Comparison of ENCODE assay signal across 9 mouse cellular contexts in genomic region chr9:58157838-58158237, GRCm38 (mm10). TPM values are rescaled to one million over a fixed set of nuclear protein-coding genes. Genes with fewer than 3 reads are reported as not detected.
A peak's percentile ranks its signal among the peaks of the same experiment; 100 is the strongest.
DNase-seq lines count a peak whose midpoint lies in the region; ATAC-seq and TF ChIP-seq lines count a peak whose summit lies in the region.
"Had no signal": no experiment of that assay in that cellular context is flagged by ENCODE, and none has a peak within 500 bp of the region (broad histone marks: within the 10 kb centered on the region; RNA-seq: fewer than 3 reads in every experiment).

No protein-coding gene starts in this region.

- no peak for TF ChIP-seq CTCF in lung, postnatal 0 days (IDR thresholded peaks at IDR 0.05)
- no peak for TF ChIP-seq CTCF in stomach, postnatal 0 days (IDR thresholded peaks at IDR 0.05; ENCODE audit: low read depth)

- H3K36me3 ChIP-seq in forebrain, embryonic 14.5 days (ENCODE audit: control insufficient read depth, insufficient read depth, low read length): no peaks in the 10 kb centered on the region
- no peaks in the 10 kb centered on the region for H3K36me3 ChIP-seq in forebrain, embryonic 15.5 days
- no peaks in the 10 kb centered on the region for H3K36me3 ChIP-seq in lung, postnatal 0 days (ENCODE audit: insufficient read depth, low read length)
- H3K36me3 ChIP-seq in limb, embryonic 10.5 days: peaks cover 27% of the 10 kb centered on the region
- H3K36me3 ChIP-seq in stomach, postnatal 0 days (ENCODE audit: control insufficient read depth, insufficient read depth, low read length): no peaks in the 10 kb centered on the region

- H3K4me2 ChIP-seq in forebrain, embryonic 14.5 days (ENCODE audit: low read length): no peak overlapping the region
- H3K4me2 ChIP-seq in forebrain, embryonic 15.5 days (replicated peaks): no peak overlapping the region
- peak overlapping the region; percentile 37 for H3K4me2 ChIP-seq in lung, postnatal 0 days (replicated peaks; ENCODE audit: low read depth, low read length)
- H3K4me2 ChIP-seq in stomach, postnatal 0 days (replicated peaks; ENCODE audit: low read depth): peak overlapping the region; percentile 64

- no peak for TF ChIP-seq EP300 in lung, postnatal 0 days (IDR thresholded peaks at IDR 0.05)
- TF ChIP-seq EP300 in stomach, postnatal 0 days (optimal IDR thresholded peaks at IDR 0.05): no peak

- H3K4me3 ChIP-seq in forebrain, embryonic 14.5 days (ENCODE audit: low read depth, low read length): no peak overlapping the region
- H3K4me3 ChIP-seq in forebrain, embryonic 15.5 days: no peak overlapping the region
- H3K4me3 ChIP-seq in lung, postnatal 0 days (ENCODE audit: low read depth, low read length): peak overlapping the region; percentile 1; the same call in 1 of the 2 replicates
- H3K4me3 ChIP-seq in limb, embryonic 10.5 days: peak overlapping the region; percentile 42
- H3K4me3 ChIP-seq in stomach, postnatal 0 days (ENCODE audit: low read depth, low read length): peak overlapping the region; percentile 34

- 85% methylated on average over 13 of the region's 13 CpGs for WGBS in forebrain, embryonic 14.5 days
- WGBS in forebrain, embryonic 15.5 days: 77% methylated on average over 13 of the region's 13 CpGs
- 57% methylated on average over 13 of the region's 13 CpGs for WGBS in lung, postnatal 0 days
- 89% methylated on average over 13 of the region's 13 CpGs for WGBS in limb, embryonic 10.5 days
- WGBS in stomach, postnatal 0 days: 51% methylated on average over 13 of the region's 13 CpGs

- H3K9ac ChIP-seq in forebrain, embryonic 14.5 days (ENCODE audit: low read length): no peak overlapping the region
- no peak overlapping the region for H3K9ac ChIP-seq in forebrain, embryonic 15.5 days (replicated peaks)
- no peak overlapping the region for H3K9ac ChIP-seq in lung, postnatal 0 days (replicated peaks; ENCODE audit: low read depth)
- peak overlapping the region; percentile 47 for H3K9ac ChIP-seq in stomach, postnatal 0 days (ENCODE audit: low read length)

- no peak for DNase-seq in forebrain, embryonic 14.5 days (ENCODE audit: low spot score)
- no peak for DNase-seq in lung, postnatal 0 days (ENCODE audit: low spot score)
- DNase-seq in lung, postnatal 4 days: no peak
- no peak for DNase-seq in limb, embryonic 10.5 days (ENCODE audit: low spot score)
- DNase-seq in stomach, postnatal 0 days (ENCODE audit: low spot score): no peak
- no peak for DNase-seq in right cerebral cortex, postnatal 14 days
- no peak for DNase-seq in frontal cortex, postnatal 25 days (ENCODE audit: low spot score in 2 of 2)

- no peak for ATAC-seq in forebrain, embryonic 14.5 days
- ATAC-seq in forebrain, embryonic 15.5 days (replicated peaks): no peak
- ATAC-seq in lung, postnatal 0 days: no peak
- ATAC-seq in stomach, postnatal 0 days (ENCODE audit: low FRiP score, low TSS enrichment): no peak

- no peaks in the 10 kb centered on the region for H3K9me3 ChIP-seq in forebrain, embryonic 14.5 days (replicated peaks; ENCODE audit: control insufficient read depth, low read length)
- no peaks in the 10 kb centered on the region for H3K9me3 ChIP-seq in forebrain, embryonic 15.5 days
- no peaks in the 10 kb centered on the region for H3K9me3 ChIP-seq in lung, postnatal 0 days (ENCODE audit: low read length)
- no peaks in the 10 kb centered on the region for H3K9me3 ChIP-seq in limb, embryonic 10.5 days (replicated peaks)
- no peaks in the 10 kb centered on the region for H3K9me3 ChIP-seq in stomach, postnatal 0 days (ENCODE audit: control insufficient read depth, low read length)

- H3K27me3 ChIP-seq in forebrain, embryonic 14.5 days (replicated peaks; ENCODE audit: control insufficient read depth, insufficient read depth, low read length): no peaks in the 10 kb centered on the region
- no peaks in the 10 kb centered on the region for H3K27me3 ChIP-seq in forebrain, embryonic 15.5 days
- H3K27me3 ChIP-seq in lung, postnatal 0 days (replicated peaks; ENCODE audit: insufficient read depth, low read length): no peaks in the 10 kb centered on the region
- no peaks in the 10 kb centered on the region for H3K27me3 ChIP-seq in limb, embryonic 10.5 days (ENCODE audit: low read depth, poor library complexity, severe bottlenecking)
- no peaks in the 10 kb centered on the region for H3K27me3 ChIP-seq in stomach, postnatal 0 days (ENCODE audit: control insufficient read depth, insufficient read depth, low read length)

- peak overlapping the region; percentile 1; the same call in 1 of the 2 replicates for H3K27ac ChIP-seq in forebrain, embryonic 14.5 days (ENCODE audit: low read depth, low read length)
- H3K27ac ChIP-seq in forebrain, embryonic 15.5 days (replicated peaks): no peak overlapping the region
- H3K27ac ChIP-seq in lung, postnatal 0 days (ENCODE audit: low read length): peak overlapping the region; percentile 62; the same call in 1 of the 2 replicates
- H3K27ac ChIP-seq in limb, embryonic 10.5 days: peak overlapping the region; percentile 92
- H3K27ac ChIP-seq in stomach, postnatal 0 days (replicated peaks): peak overlapping the region; percentile 94

- H3K4me1 ChIP-seq in forebrain, embryonic 14.5 days (ENCODE audit: control insufficient read depth, insufficient read depth, low read length): peaks cover 16% of the 10 kb centered on the region
- H3K4me1 ChIP-seq in forebrain, embryonic 15.5 days: peaks cover 23% of the 10 kb centered on the region
- H3K4me1 ChIP-seq in lung, postnatal 0 days (ENCODE audit: insufficient read depth, low read depth, low read length): peaks cover 5% of the 10 kb centered on the region; the same call in 1 of the 2 replicates
- peaks cover 62% of the 10 kb centered on the region for H3K4me1 ChIP-seq in limb, embryonic 10.5 days
- peaks cover 5% of the 10 kb centered on the region for H3K4me1 ChIP-seq in stomach, postnatal 0 days (replicated peaks; ENCODE audit: control insufficient read depth, insufficient read depth)

RNA-seq across cellular contexts. Expression of gene Ccdc33, which starts 39.2 kb away (rescaled TPM):
- 0.48 and 1.1 TPM in 2 replicates for polyA plus RNA-seq in forebrain, embryonic 14.5 days (2014; fragmentation: Nextera tagmentation; extraction: Ambion mirVana)
- 0.93 and 1.1 TPM in 2 replicates for polyA plus RNA-seq in forebrain, embryonic 15.5 days (2015; fragmentation: Nextera tagmentation; extraction: Ambion mirVana)
- 3.0 and 3.3 TPM in 2 replicates for polyA plus RNA-seq in lung, postnatal 0 days (2015; fragmentation: Nextera tagmentation; extraction: Ambion mirVana)
- polyA plus RNA-seq in limb, embryonic 10.5 days (2016; fragmentation: Nextera tagmentation; extraction: Ambion mirVana): 0.26 and 0.34 TPM in 2 replicates
- 0.18 TPM in 1 of 2 replicates, not detected in the other for polyA plus RNA-seq in stomach, postnatal 0 days (2015; fragmentation: Nextera tagmentation; extraction: Ambion mirVana)

RNA-seq across cellular contexts. Expression of gene Islr, which starts 46.3 kb away (rescaled TPM):
- polyA plus RNA-seq in forebrain, embryonic 14.5 days (2014; fragmentation: Nextera tagmentation; extraction: Ambion mirVana): 13.5 and 20.1 TPM in 2 replicates
- polyA plus RNA-seq in forebrain, embryonic 15.5 days (2015; fragmentation: Nextera tagmentation; extraction: Ambion mirVana): 15.1 and 16.9 TPM in 2 replicates
- 21.6 and 28.5 TPM in 2 replicates for polyA plus RNA-seq in lung, postnatal 0 days (2015; fragmentation: Nextera tagmentation; extraction: Ambion mirVana)
- 9.5 and 33.2 TPM in 2 replicates for polyA plus RNA-seq in limb, embryonic 10.5 days (2016; fragmentation: Nextera tagmentation; extraction: Ambion mirVana)
- 46.5 and 58.7 TPM in 2 replicates for polyA plus RNA-seq in stomach, postnatal 0 days (2015; fragmentation: Nextera tagmentation; extraction: Ambion mirVana)

RNA-seq across cellular contexts. Expression of gene Islr2, which starts 46.3 kb away (rescaled TPM):
- polyA plus RNA-seq in forebrain, embryonic 14.5 days (2014; fragmentation: Nextera tagmentation; extraction: Ambion mirVana): 118 and 123 TPM in 2 replicates
- polyA plus RNA-seq in forebrain, embryonic 15.5 days (2015; fragmentation: Nextera tagmentation; extraction: Ambion mirVana): 83.3 and 83.4 TPM in 2 replicates
- polyA plus RNA-seq in lung, postnatal 0 days (2015; fragmentation: Nextera tagmentation; extraction: Ambion mirVana): not detected in 2 replicates
- 0.11 TPM in 1 of 2 replicates, not detected in the other for polyA plus RNA-seq in limb, embryonic 10.5 days (2016; fragmentation: Nextera tagmentation; extraction: Ambion mirVana)
- polyA plus RNA-seq in stomach, postnatal 0 days (2015; fragmentation: Nextera tagmentation; extraction: Ambion mirVana): 0.45 and 0.69 TPM in 2 replicates
- polyA plus RNA-seq: thymus, postnatal 0 days had no signal

Comparison
In these comparisons a context has a peak if more than half of its experiments do, and no peak if none do; other contexts are left out.
1. H3K4me2 ChIP-seq: peak in lung, postnatal 0 days (single experiment) and stomach, postnatal 0 days (single experiment); none in forebrain, embryonic 14.5 days (single experiment) and forebrain, embryonic 15.5 days (single experiment).
2. H3K4me3 ChIP-seq: peak in lung, postnatal 0 days (single experiment), limb, embryonic 10.5 days (single experiment) and stomach, postnatal 0 days (single experiment); none in forebrain, embryonic 14.5 days (single experiment) and forebrain, embryonic 15.5 days (single experiment).
3. RNA of gene Islr2, which starts 46.3 kb away (polyA plus RNA-seq): 118 to 123 TPM in forebrain, embryonic 14.5 days and 83.3 to 83.4 TPM in forebrain, embryonic 15.5 days; 0.45 to 0.69 TPM in stomach, postnatal 0 days, 0.11 TPM in limb, embryonic 10.5 days and not detected in lung, postnatal 0 days; every median in the first group is over 10 times any median in the second.